Mouse (Mus musculus) liver, adult 2 months (tissue): ENCODE results near the gene Gm4307. TPM values are rescaled to one million over a fixed set of nuclear protein-coding genes. Genes with fewer than 3 reads are reported as not detected.

Experiments used
- polyA plus RNA-seq: library from polyadenylated mRNA; depleted of rRNA; stranded (reverse); fragments of >200 nt; gene quantifications from 2 replicates; pipeline ENCODE4 v1.2.3, GENCODE M21; 2012; rRNA removed
- total RNA-seq: library from RNA; depleted of rRNA; stranded (reverse); fragments of >200 nt; gene quantifications from 2 replicates; pipeline ENCODE4 v1.2.3, GENCODE M21; 2014; rRNA removed

Gm4307 gene
- total and polyA plus RNA-seq, 2 experiments = not detected

Other genes with a start within 250 kb of the Gm4307 start
- not detected in 2 replicates for gene Gm4301, start 25.7 kb upstream of the Gm4307 start, total RNA-seq
- gene Gm4301, start 25.7 kb upstream of the Gm4307 start, polyA plus RNA-seq = not detected in 2 replicates
- gene Gm4302, start 20.5 kb upstream of the Gm4307 start, total RNA-seq = not detected in 2 replicates
- not detected in 2 replicates for gene Gm4302, start 20.5 kb upstream of the Gm4307 start, polyA plus RNA-seq
- not detected in 2 replicates for gene Gm4303, start 15.4 kb upstream of the Gm4307 start, total RNA-seq
- not detected in 2 replicates for gene Gm4303, start 15.4 kb upstream of the Gm4307 start, polyA plus RNA-seq
- gene Gm4305, start 10.2 kb upstream of the Gm4307 start, total RNA-seq = not detected in 2 replicates
- not detected in 2 replicates for gene Gm4305, start 10.2 kb upstream of the Gm4307 start, polyA plus RNA-seq
- not detected in 2 replicates for gene Gm4312, start 21.2 kb downstream of the Gm4307 start, total RNA-seq
- gene Gm4312, start 21.2 kb downstream of the Gm4307 start, polyA plus RNA-seq = not detected in 2 replicates
- 6.4 and 8.8 TPM in 2 replicates for gene Tmtc3, start 126.0 kb downstream of the Gm4307 start, total RNA-seq
- gene Tmtc3, start 126.0 kb downstream of the Gm4307 start, polyA plus RNA-seq = 1.7 and 2.0 TPM in 2 replicates
- gene Cep290, start 126.2 kb downstream of the Gm4307 start, total RNA-seq = 2.3 and 3.0 TPM in 2 replicates
- 0.10 TPM in 2 replicates for gene Cep290, start 126.2 kb downstream of the Gm4307 start, polyA plus RNA-seq
- 10.3 and 11.0 TPM in 2 replicates for gene 4930430F08Rik, start 229.1 kb downstream of the Gm4307 start, total RNA-seq
- 8.3 and 10.8 TPM in 2 replicates for gene 4930430F08Rik, start 229.1 kb downstream of the Gm4307 start, polyA plus RNA-seq
- not detected in 2 replicates for gene 1700017N19Rik, start 229.1 kb downstream of the Gm4307 start, total RNA-seq
- not detected in 2 replicates for gene 1700017N19Rik, start 229.1 kb downstream of the Gm4307 start, polyA plus RNA-seq